Mouse (Mus musculus) gonadal fat pad, adult 2 months (tissue): ENCODE results near the gene Gm44973. TPM values are rescaled to one million over a fixed set of nuclear protein-coding genes. Genes with fewer than 3 reads are reported as not detected.
"Not testable (repeated sequence)": the region's sequence is repeated elsewhere in the genome, so short reads cannot be mapped to it uniquely, and the experiment has no call there.

Source experiments
- DNase-seq: peaks from one replicate; pipeline ENCODE4 v3.0.0-alpha.2; 2012; ENCODE audit warnings: low read depth
- polyA plus RNA-seq: library from polyadenylated mRNA; depleted of rRNA; stranded (reverse); fragments of >200 nt; gene quantifications from 2 replicates; pipeline ENCODE4 v1.2.3, GENCODE M21; 2012; rRNA removed

Gene Gm44973
- 0.18 TPM in 1 of 2 replicates, not detected in the other for polyA plus RNA-seq

DNA sequence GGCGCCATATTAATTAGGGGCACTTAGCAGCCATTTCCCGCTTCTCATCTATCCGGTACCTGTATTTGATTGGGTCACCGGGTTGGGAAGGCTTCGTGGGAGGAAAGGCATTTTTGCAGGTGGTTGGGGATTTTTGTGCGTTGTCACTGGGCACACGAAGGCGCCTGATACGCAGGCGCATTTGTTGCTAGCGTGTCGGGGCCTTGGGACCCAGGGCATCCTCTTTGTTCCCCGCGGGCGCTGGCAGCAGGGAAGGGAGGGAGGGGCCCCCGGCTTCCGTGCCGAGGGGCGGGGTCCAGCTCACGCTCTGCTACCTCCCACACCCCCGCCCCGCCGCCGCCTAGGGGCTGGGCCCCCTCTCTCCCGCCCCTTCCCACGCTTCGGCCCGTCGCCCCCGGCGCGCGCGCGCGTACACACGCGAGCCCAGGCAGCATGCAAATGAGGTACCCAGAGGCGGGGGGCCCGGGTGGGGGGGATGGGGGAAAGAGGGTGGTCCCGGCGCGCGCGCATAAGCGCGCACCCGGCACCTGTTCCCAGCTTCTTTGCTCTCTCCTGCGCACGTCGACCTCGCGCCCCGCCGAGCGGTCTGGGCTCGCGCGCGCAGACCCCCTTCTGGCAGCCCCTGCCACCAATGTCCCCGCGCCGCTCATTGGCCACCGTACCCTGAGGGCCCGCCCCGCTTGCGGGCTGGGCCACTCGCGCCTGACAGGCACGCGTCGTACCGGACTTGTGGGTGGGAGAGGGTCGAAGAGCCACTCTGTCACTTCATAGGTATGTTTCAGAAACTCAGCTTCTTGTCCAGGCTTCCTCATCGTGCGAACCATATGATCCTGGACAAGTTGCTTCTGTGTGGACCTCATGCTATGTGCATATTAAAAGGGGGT, at the start of gene Gm44973:
TSS of gene Gm44973 (plus strand) at position 379 of the 884 bp plus-strand sequence.
- DNase-seq = no peak

DNA sequence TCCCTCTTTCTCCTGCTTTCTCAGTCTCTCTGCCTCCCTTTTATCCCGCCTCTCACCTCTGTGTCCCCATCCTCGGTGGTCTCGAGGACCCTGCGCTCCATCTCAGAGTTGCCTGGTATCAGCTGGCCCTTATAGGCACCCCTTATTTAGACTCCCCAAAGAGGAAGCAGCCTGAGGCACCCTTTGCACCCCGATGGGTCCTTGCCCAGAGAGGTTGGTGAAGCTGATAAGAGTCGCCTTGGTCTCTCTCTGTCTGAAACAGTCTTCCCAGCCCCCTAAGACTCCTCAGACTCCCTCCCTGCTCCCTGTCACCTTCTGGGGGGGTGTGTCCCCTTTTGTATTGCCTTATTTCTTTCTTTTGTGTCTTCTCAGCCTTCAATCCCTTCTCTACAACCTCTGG, 44.2 kb upstream of the Gm44973 start, which contains the start of gene Sbk3:
TSS of gene Sbk3 (minus strand) at position 101 of the 400 bp plus-strand sequence.
- no peak for DNase-seq

DNA sequence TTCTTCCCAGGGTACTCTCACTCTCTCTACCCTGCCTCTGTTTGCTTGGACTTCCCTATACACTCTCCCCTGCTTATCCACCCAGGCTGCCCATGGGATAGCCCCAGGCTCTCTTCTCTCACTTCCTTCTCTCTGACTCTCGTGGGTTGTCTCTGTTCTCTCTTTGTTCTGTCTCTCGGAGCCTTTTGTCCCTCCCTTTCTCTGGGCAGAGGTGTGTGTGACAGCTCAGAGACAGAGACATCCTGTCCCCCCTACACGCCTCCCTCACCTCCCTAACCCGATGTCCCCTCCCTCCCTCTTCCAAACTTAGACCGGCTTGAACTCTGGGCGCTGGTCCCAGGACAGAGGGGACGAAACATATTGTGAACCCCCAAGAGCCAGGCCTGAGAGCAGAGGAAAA, 43.6 kb upstream of the Gm44973 start:
- no peak for DNase-seq

DNA sequence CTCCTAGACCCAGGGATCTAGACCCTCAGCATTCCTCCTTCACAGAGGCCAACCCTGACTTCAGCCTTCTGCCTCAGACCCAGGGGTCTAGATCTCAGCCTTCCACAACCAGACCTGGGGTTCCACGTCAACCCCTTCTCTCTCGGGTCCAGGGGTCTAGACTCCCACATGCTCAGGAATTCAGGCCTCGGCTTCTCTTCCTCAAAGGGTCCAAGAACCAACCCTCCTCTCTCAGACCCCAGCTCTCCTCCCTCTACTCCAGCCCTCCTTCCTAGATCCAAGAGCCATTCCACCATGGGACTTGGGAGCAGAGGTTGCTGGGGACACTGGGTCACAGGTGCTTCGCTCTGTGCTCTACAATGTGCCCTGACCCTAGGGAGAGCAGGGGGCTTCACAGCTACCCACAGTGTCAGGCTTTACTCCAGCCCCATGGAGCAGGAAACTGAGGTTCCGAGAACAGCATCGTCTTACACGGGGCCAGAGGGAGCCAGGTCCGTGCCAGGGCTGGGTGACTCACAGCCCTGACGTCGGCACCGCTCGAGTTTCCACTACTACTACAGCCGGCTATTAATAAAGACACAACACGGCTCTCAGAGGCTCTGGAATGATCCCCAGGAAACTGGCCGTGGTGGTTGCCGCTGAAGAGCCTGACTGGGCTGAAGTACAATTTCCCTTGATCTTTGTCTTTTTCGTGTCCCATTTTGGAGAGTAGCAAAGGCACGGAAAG, 42.8 kb upstream of the Gm44973 start:
- DNase-seq = no peak

DNA sequence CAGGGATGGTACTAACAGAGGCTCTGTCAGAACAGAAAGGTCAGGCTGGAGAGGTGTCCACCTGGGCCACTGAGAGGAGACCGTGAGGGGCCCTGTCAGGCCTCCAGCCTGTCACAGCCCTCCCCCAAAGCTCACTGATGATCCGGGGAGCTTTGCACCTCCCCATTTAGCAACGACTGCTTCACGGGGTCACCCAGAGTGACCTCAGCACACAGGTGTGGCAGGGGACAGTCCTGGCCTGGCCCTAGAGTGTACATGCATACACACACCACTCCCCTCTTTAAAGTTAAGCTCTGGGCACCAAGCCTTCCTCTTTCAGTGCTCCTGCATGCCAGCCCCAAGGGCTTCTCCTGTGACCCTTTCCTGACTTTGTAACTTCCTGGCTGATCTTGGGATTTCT, 39.8 kb upstream of the Gm44973 start:
- no peak for DNase-seq

DNA sequence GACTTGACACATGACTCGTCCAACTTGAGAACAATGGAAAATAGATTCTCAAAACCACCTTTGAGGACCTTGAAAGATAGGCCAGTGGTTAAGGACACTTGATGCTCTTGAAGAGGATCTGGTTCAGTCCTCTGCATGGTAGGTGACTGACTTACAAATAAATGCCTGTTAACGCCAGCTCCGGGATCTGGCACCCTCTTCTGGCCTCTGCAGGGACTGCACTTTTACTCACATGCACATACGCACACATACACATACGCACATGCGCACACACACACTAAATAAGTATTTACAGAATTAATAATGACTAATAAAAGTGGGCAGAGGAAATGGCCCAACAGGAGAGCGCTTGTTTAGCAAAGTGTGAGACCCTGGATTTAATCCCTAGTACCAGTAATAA, 38.5 kb upstream of the Gm44973 start:
- no peak for DNase-seq

DNA sequence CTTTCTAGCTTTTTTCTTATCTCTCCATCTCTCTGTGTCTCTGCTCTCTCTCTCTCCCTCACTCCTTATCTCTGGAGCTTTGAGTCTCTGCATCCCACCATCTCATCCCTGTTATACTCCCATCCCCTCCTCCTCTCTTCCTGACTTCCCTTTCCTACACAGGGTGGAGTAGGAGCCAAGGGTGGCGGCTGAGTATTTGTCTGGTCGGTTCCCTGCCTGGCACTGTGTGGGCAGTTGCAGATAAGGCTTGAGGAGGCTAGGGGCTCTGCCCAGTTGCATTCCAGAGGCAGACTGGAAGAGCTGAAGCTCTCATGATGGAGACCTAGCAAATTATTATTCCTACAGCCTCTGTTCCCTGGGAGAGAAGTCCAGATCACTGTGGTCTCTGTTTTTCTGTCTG, 27.0 kb upstream of the Gm44973 start:
- DNase-seq = no peak

DNA sequence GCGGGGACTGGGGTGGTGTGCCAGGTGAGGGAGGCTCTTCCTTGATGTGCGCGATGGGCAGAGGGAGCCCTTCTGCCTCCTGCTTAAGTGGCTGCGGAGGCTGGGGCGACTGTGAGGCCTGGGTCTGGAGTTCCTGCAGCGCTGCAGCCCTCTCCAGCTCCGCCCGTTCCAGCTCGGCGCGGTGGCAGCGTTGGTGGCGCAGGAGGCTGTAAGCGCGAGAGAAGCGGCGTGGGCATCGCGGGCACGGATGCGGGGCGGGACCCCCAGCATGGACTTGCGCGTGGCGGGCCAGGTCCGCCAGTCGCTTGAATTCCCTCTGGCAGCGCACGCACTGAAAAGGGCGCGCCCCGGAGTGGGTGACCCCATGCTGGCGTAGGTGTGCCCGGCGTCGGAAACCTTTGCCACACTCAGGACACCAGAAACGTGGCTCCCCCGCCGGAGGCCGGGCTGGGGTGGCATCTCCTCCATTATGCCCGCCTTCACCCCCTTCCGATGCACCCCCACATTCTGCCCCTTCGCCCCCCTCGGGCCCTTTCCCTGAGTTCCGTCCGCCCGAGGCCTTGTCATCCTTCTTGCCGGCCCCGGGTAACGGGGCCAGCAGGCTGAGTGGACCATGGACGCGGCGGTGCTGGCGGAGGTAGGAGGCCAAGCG, 21.8 kb upstream of the Gm44973 start:
- DNase-seq = no peak

DNA sequence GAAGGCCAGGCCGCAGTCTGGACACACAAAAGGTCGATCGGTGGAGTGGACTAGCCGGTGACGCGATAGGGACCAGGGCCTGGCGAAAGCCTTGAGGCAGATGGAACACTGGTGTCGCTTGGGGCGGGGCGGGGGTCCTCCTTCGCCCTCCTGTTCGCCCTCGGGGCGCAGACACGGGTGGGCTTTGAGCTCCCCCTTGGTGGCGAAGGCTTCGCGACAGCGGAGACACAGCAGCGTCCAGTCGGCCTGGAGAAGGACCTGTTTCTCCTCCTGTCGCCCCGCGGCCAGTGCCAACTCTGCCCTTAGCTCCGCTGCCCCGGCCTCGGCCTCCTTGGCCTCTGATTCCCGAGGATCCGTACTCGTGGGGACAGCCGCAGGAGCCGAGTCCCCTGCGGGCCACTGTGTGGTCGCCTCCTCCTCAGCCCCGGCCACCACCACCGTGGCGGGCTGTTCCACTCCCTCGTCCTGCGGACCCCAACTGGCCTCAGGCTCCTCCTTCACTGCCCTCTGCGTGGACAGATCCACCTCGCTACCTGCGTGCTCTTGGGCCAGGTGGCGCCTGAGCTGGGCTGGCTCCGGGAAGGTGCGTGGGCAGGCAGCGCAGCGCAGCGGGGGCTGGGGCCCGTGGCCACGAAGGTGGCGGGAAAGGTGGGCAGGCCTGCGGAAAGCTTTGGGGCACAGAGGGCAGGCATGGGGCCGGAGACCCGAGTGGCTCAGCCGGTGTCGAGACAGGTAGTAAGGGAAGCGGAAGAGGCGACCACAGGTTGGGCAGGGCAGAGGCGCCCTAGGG, 21.1 kb upstream of the Gm44973 start:
- no peak for DNase-seq

DNA sequence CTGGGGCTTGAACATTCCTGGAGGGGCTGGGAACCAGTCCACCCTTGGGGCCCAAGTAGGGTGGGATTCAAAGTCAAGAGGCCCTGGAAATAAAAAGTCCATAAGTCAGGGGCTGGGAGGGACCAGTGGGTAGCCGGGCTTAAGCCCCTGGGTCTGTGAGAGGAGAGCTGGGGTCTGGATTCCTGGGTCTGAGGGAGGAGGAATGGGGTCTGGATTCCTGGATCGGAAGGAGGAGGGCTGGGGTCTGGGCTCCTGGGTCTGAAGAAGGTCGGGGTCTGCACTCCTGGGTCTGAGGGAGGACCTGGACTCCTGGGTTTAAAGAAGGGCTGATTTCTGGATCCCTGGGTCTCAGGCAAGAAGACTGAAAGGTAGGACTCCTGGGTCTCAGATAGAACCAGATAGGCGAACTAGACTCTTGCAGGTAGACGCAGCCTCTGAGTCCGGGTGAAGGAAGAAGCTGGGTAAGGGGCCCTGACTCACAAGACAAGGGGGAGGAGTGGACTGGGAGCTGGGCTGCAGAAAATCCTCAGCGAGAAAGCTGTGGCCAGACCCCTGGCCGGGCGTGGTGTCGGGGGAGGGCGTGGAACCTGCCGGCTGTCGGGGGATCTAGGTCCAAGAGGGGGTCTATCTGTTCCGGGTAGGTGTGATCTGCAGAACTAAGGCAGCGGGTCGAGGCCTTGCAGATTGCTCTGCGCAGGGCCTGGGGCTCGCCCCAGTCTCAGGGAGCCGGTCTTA, 19.9 kb upstream of the Gm44973 start:
- no peak for DNase-seq

DNA sequence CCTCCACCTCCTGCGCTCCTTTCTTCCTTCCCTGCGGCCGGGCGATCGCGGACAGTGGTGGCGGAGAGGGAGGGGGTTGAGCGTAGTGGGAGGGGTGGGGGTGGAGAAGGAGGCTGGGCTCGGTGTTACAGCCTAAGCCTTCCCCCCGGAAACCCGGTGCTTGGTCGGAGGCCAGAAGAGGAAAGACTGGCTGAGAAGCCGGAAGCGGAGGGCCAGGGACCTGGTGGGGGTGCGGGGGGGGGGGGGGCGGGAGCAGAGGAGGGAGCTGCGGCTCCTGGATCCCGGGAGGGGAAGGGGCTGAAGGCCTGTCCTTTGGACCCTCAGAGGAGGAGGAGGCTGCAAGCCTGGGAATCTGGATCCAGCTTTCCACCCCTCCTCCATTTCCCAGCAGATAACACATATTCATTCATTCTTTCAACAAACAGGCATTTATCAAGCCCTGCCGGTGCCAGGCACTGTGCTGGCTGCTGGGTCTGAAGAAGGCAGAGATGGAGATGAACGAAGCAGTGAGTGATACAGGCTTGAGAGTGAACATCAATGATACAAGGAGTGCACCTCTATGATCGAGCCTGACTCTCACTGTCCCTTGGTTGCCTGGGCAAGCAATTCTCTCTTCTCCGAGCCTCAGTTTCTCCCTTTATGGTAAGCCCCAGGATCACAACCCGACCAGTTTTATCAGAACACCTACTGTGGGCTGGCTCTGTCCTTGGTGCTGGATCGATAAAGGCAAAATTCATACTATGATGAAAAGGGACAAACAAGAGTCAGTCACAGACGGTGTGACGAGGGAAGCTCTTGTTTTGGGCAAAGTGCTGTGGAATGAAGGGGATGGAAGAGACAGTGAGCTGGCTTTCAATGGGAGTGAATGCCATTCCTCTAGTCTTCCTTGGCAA, 19.0 kb upstream of the Gm44973 start, which contains the start of gene Zfp579:
TSS of gene Zfp579 (minus strand) at position 156 of the 893 bp plus-strand sequence.
- DNase-seq = no peak

DNA sequence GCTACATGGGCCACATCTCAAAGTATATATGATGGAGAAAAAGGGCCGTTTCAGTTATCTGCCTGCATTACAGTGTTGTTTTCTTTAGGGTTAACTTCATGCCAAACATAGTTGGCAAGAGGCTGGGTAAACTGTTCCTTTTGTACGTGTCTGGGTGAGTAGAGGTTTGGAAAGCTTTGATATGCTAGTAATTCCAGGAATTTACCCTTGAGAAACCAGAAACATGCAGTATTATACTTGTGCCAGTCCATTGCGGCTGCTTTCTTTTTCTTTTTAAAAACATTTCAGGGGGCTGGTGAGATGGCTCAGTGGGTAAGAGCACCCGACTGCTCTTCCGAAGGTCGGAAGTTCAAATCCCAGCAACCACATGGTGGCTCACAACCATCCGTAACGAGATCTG, 18.4 kb upstream of the Gm44973 start:
- no peak for DNase-seq

DNA sequence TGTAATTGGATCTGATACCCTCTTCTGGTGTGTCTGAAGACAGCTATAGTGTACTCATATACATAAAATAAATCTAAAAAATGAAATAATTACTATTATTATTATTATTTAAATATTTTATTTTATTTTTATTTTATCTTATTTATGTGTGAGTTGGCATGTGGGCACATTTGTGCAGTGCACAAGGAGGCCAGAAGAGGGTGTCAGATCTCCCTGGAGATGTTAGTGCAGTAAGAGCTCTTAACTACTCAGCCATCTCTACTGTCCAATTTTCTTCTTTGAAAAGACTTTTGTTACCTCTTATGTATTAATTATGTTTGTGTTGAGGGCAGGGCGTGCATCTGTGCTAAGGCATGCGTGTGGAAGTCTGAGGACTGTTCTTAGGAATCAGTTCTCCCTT, 15.4 kb upstream of the Gm44973 start:
- DNase-seq = no peak

DNA sequence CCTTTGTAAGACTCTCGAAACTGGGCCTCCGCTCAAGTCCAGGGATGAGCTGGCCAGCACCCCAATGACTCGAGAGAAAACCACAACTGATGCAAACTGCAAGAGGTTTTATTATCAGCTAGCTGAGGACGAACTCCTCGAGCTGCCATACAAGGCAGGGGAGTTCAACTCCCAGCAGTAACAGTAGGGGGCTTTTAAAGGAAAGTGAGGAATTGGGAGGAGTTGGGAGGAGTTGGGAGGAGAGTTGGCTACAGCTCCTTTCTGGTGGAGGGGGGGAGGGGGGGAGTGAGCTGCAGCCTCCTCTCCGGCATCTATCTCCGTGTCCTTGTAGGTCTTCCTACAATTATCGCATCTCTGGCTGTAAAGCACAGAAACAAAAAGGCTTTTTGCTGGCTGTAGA, 12.4 kb upstream of the Gm44973 start:
- not testable (repeated sequence) for DNase-seq

DNA sequence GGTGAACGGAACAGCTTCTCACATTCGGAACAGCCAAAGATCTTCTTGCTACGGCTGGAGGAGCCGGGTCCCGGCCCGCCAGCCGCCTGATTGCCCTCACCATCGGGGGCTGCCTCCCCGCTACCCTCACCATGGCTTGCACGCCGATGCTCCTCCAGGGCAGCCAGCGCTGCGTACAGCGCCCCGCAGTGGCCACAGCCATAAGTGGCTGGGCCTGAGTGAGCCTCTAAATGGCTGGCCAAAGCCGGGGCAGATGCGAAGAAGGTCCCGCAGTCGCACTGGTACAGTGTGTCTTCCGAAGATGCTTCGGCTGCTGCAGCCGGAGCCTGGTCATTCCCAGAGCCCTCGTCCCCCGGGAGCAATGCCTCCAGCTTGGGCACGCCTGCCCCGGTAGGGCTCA, 7.1 kb upstream of the Gm44973 start:
- no peak for DNase-seq

DNA sequence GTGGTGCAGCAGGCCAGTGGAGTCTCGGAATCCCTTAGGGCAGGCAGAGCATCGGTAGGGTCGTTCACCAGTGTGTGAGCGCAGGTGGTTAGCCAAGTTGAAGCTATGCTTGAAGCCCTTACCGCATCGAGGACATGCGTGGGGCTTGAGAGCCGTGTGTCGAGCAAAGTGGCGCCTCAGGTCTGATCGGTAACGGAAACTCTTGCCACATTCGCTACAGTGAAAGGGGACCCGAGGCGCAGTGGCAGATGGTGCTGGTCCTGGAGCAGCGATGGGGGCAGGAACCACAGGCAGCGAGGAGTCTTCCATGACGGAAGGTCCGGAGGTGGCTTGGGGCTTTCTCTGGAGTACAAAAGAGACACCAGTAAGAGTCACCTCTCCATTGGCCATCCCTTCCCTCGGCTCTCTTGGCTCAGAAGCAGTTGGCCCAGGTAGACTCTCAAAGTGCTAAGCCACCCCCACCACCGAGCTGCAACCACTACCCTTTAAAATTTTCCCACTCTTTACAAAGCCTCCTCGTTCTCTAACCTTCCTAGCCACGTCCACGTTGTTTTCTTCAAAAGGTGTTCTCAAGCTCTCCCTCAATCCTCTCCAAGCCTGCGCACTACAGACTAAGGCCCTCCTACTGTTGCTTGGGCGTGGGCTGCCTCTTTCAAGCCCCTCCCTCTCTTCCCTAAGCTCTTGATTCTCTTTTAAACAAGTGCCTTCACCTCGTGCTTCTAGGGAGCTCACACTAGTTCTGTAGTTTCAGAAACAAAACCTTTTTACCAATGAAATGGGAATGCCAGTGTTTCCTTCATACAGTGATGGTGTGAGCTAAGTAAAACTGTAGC, 2.4 kb upstream of the Gm44973 start:
- no peak for DNase-seq

DNA sequence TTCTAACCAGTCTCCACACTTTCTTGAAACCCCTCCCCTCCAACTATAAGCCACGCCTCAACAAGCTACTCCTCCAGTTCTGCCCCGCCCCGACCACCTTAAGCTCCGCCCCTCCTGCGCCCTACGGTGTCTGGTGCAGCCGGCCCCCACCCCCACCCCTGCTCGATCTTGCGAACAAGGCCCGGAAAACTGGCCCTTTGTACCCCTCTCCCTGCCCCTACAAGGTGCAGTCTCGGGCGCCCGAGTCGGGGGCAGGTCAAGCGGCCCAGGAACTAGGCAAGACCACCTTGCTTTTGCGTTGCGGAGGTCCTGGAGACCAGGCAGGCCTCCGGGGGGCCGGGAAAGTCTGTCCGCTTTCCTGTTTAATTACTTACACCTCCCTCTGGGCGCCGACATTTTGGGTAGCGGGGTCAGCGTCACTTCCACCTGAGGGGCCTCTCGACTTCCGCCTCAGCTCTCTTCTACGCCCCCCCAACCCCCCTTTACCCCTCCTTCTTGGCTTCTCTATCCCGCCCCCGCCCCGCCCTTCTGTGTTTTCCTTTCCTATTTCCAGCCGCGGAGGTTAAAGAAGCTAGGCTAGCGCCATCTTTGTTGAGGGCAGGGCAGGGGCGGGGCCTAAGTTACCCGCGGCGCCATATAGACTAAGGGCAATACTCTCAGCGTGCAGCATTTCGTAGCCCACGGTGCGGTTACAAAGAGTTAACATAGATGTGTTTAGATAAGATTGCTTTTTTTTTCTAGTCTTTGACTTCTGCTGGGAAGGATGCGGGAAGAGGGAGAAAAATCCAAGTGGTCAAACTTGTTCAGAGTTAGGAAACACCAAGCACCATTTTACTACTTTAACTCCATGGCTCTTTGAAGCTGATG, 812 bp upstream of the Gm44973 start, which contains the start of the genes Zfp524 and Fiz1:
TSS of gene Zfp524 (plus strand) at position 165 of the 867 bp plus-strand sequence.
TSS of gene Fiz1 (minus strand) at position 447 of the 867 bp plus-strand sequence.
- no peak for DNase-seq

DNA sequence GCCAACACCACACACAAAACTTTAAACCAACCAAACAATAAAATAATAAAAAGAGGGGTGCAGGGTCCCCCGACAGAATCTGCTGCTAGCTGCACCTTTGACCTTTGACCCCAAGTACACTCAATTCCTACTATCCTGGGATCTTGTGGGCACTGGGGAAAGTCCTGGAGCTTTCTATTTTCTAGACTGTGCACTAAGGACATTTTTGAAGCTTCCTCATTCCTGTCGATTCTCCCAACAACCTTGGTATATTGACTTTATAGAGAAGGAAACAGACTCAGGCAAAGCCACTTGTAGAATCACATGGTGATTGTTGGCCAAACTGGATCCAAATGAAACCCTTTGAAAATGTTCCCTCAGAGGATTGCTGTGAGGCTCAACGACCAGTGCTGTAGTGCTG, 761 bp downstream of the Gm44973 start:
- no peak for DNase-seq
